18 mouse cellular contexts compared by ENCODE assay signal in genomic region chr6:13287812-13288211, GRCm38 (mm10).
A peak's percentile ranks its signal among the peaks of the same experiment; 100 is the strongest.
DNase-seq lines count a peak whose midpoint lies in the region; ATAC-seq and TF ChIP-seq lines count a peak whose summit lies in the region.
"Had no signal": no experiment of that assay in that cellular context is flagged by ENCODE, and none has a peak within 500 bp of the region (broad histone marks: within the 10 kb centered on the region; RNA-seq: fewer than 3 reads in every experiment).

No protein-coding gene starts in this region.

- no peaks in the 10 kb centered on the region for H3K27me3 ChIP-seq in heart, embryonic 13.5 days (replicated peaks)
- H3K27me3 ChIP-seq in heart, embryonic 11.5 days (ENCODE audit: control insufficient read depth, insufficient read depth, low read length) = no peaks in the 10 kb centered on the region
- H3K27me3 ChIP-seq in kidney, postnatal 0 days (ENCODE audit: insufficient read depth, low read length) = no peaks in the 10 kb centered on the region
- H3K27me3 ChIP-seq in lung, embryonic 14.5 days (ENCODE audit: insufficient read depth, low read length) = no peaks in the 10 kb centered on the region
- H3K27me3 ChIP-seq in lung, postnatal 0 days (replicated peaks; ENCODE audit: insufficient read depth, low read length) = no peaks in the 10 kb centered on the region
- H3K27me3 ChIP-seq: forebrain, embryonic 13.5 days; heart, embryonic 12.5 days; hindbrain, embryonic 12.5 days; hindbrain, embryonic 15.5 days had no signal

- no peak for ATAC-seq in heart, embryonic 13.5 days (ENCODE audit: extremely low read depth, insufficient number of reproducible peaks, low FRiP score, low TSS enrichment)
- no peak for ATAC-seq in heart, embryonic 11.5 days (replicated peaks; ENCODE audit: insufficient number of reproducible peaks, low FRiP score, low TSS enrichment)
- ATAC-seq in kidney, postnatal 0 days (replicated peaks; ENCODE audit: low FRiP score, low read depth) = 0 out of 2 replicates have a peak, but pooled peaks have one; percentile 37
- no peak for ATAC-seq in lung, embryonic 14.5 days (ENCODE audit: insufficient read depth)
- ATAC-seq in lung, postnatal 0 days = no peak
- ATAC-seq: activated CD4-positive, CD25-positive, alpha-beta regulatory T cell, adult 4 months; forebrain, embryonic 16.5 days had no signal

- no peaks in the 10 kb centered on the region for H3K36me3 ChIP-seq in heart, embryonic 13.5 days
- H3K36me3 ChIP-seq in heart, embryonic 11.5 days (ENCODE audit: control insufficient read depth, insufficient read depth, low read length) = no peaks in the 10 kb centered on the region
- no peaks in the 10 kb centered on the region for H3K36me3 ChIP-seq in kidney, postnatal 0 days (ENCODE audit: insufficient read depth, low read length)
- H3K36me3 ChIP-seq in lung, embryonic 14.5 days (ENCODE audit: insufficient read depth) = no peaks in the 10 kb centered on the region
- H3K36me3 ChIP-seq in lung, postnatal 0 days (ENCODE audit: insufficient read depth, low read length) = no peaks in the 10 kb centered on the region
- H3K36me3 ChIP-seq: forebrain, embryonic 10.5 days; heart, embryonic 12.5 days; hindbrain, embryonic 12.5 days; hindbrain, embryonic 15.5 days had no signal

- peaks cover 17% of the 10 kb centered on the region for H3K4me1 ChIP-seq in heart, embryonic 13.5 days
- H3K4me1 ChIP-seq in heart, embryonic 11.5 days (ENCODE audit: control insufficient read depth, insufficient read depth, low read length) = no peaks in the 10 kb centered on the region
- H3K4me1 ChIP-seq in kidney, postnatal 0 days (replicated peaks; ENCODE audit: insufficient read depth, low read length) = no peaks in the 10 kb centered on the region
- no peaks in the 10 kb centered on the region for H3K4me1 ChIP-seq in lung, embryonic 14.5 days (ENCODE audit: insufficient read depth)
- H3K4me1 ChIP-seq in lung, postnatal 0 days (ENCODE audit: insufficient read depth, low read depth, low read length) = no peaks in the 10 kb centered on the region
- H3K4me1 ChIP-seq: forebrain, embryonic 10.5 days; forebrain, embryonic 13.5 days; hindbrain, embryonic 12.5 days; hindbrain, embryonic 15.5 days had no signal

- WGBS in heart, embryonic 13.5 days = 58% methylated on average over 4 of the region's 4 CpGs
- WGBS in heart, embryonic 11.5 days (ENCODE audit: insufficient replicate concordance) = 73% methylated on average over 4 of the region's 4 CpGs
- 60% methylated on average over 4 of the region's 4 CpGs for WGBS in kidney, postnatal 0 days
- 47% methylated on average over 4 of the region's 4 CpGs for WGBS in lung, embryonic 14.5 days
- WGBS in lung, postnatal 0 days = 50% methylated on average over 4 of the region's 4 CpGs

- no peak overlapping the region for H3K9ac ChIP-seq in heart, embryonic 13.5 days
- H3K9ac ChIP-seq in heart, embryonic 11.5 days (ENCODE audit: low read depth, low read length) = no peak overlapping the region
- no peak overlapping the region for H3K9ac ChIP-seq in kidney, postnatal 0 days (ENCODE audit: low read depth, low read length)
- no peak overlapping the region for H3K9ac ChIP-seq in lung, embryonic 14.5 days
- H3K9ac ChIP-seq in lung, postnatal 0 days (replicated peaks; ENCODE audit: low read depth) = no peak overlapping the region
- H3K9ac ChIP-seq: forebrain, embryonic 13.5 days; heart, embryonic 12.5 days; hindbrain, embryonic 12.5 days; hindbrain, embryonic 15.5 days had no signal

- H3K4me3 ChIP-seq in heart, embryonic 13.5 days = no peak overlapping the region
- H3K4me3 ChIP-seq in heart, embryonic 11.5 days (ENCODE audit: low read depth, low read length) = no peak overlapping the region
- H3K4me3 ChIP-seq in kidney, postnatal 0 days (replicated peaks; ENCODE audit: low read depth, low read length) = no peak overlapping the region
- no peak overlapping the region for H3K4me3 ChIP-seq in lung, embryonic 14.5 days (ENCODE audit: low read depth, low read length)
- H3K4me3 ChIP-seq in lung, postnatal 0 days (ENCODE audit: low read depth, low read length) = no peak overlapping the region
- H3K4me3 ChIP-seq: forebrain, embryonic 10.5 days; forebrain, embryonic 13.5 days; heart, embryonic 12.5 days; hindbrain, embryonic 12.5 days; hindbrain, embryonic 15.5 days had no signal

- H3K9me3 ChIP-seq in heart, embryonic 13.5 days = no peaks in the 10 kb centered on the region
- no peaks in the 10 kb centered on the region for H3K9me3 ChIP-seq in heart, embryonic 11.5 days (replicated peaks; ENCODE audit: control insufficient read depth, low read length)
- no peaks in the 10 kb centered on the region for H3K9me3 ChIP-seq in kidney, postnatal 0 days (replicated peaks; ENCODE audit: low read length)
- no peaks in the 10 kb centered on the region for H3K9me3 ChIP-seq in lung, embryonic 14.5 days (ENCODE audit: low read depth, low read length)
- no peaks in the 10 kb centered on the region for H3K9me3 ChIP-seq in lung, postnatal 0 days (ENCODE audit: low read length)
- H3K9me3 ChIP-seq: forebrain, embryonic 10.5 days; forebrain, embryonic 13.5 days; heart, embryonic 12.5 days; hindbrain, embryonic 12.5 days; hindbrain, embryonic 15.5 days had no signal

- DNase-seq in kidney, postnatal 0 days (ENCODE audit: low spot score) = no peak
- DNase-seq in kidney, adult 8-10 months = no peak
- no peak for DNase-seq in lung, embryonic 14.5 days
- DNase-seq in lung, postnatal 14 days = no peak
- peak; percentile 6 for DNase-seq in lung, postnatal 0 days (ENCODE audit: low spot score)
- no peak for DNase-seq in lung, postnatal 10 days
- DNase-seq: cerebellum, adult 9-10 months; gastrocnemius, postnatal 10 days; gastrocnemius, postnatal 36 days had no signal

- no peak overlapping the region for H3K4me2 ChIP-seq in heart, embryonic 13.5 days
- no peak overlapping the region for H3K4me2 ChIP-seq in heart, embryonic 11.5 days
- H3K4me2 ChIP-seq in kidney, postnatal 0 days (ENCODE audit: low read length) = no peak overlapping the region
- H3K4me2 ChIP-seq in lung, embryonic 14.5 days = no peak overlapping the region
- no peak overlapping the region for H3K4me2 ChIP-seq in lung, postnatal 0 days (replicated peaks; ENCODE audit: low read depth, low read length)
- H3K4me2 ChIP-seq: forebrain, embryonic 13.5 days; heart, embryonic 12.5 days; hindbrain, embryonic 12.5 days; hindbrain, embryonic 15.5 days had no signal

- TF ChIP-seq EP300 in lung, postnatal 0 days (IDR thresholded peaks at IDR 0.05) = no peak

- no peak for TF ChIP-seq CTCF in kidney, postnatal 0 days (IDR thresholded peaks at IDR 0.05; ENCODE audit: low read depth)
- TF ChIP-seq CTCF in lung, embryonic 14.5 days (IDR thresholded peaks at IDR 0.05; ENCODE audit: low read depth) = no peak
- no peak for TF ChIP-seq CTCF in lung, postnatal 0 days (IDR thresholded peaks at IDR 0.05)

- peak overlapping the region; percentile 67 for H3K27ac ChIP-seq in heart, embryonic 13.5 days (replicated peaks)
- no peak overlapping the region for H3K27ac ChIP-seq in heart, embryonic 11.5 days (ENCODE audit: low read depth, low read length)
- H3K27ac ChIP-seq in kidney, postnatal 0 days = no peak overlapping the region
- H3K27ac ChIP-seq in lung, embryonic 14.5 days (ENCODE audit: low read depth) = peak overlapping the region; percentile 20; the same call in 1 of the 2 replicates
- no peak overlapping the region for H3K27ac ChIP-seq in lung, postnatal 0 days (ENCODE audit: low read length)
- H3K27ac ChIP-seq: forebrain, embryonic 10.5 days; forebrain, embryonic 13.5 days; hindbrain, embryonic 12.5 days; hindbrain, embryonic 15.5 days had no signal

Comparison
In these comparisons a context has a peak if more than half of its experiments do, and no peak if none do; other contexts are left out.
1. H3K27ac ChIP-seq: peak in heart, embryonic 13.5 days (single experiment) and lung, embryonic 14.5 days (single experiment); none in heart, embryonic 11.5 days (single experiment), kidney, postnatal 0 days (single experiment) and lung, postnatal 0 days (single experiment).